Mouse (Mus musculus): Measurements from ENCODE around the gene Gramd2. TPM values are rescaled to one million over a fixed set of nuclear protein-coding genes. Genes with fewer than 3 reads are reported as not detected.
"Not testable (repeated sequence)": the region's sequence is repeated elsewhere in the genome, so short reads cannot be mapped to it uniquely, and the experiment has no call there.

Gramd2 gene
- polyA plus RNA-seq, 1 experiment from 2014 or later = 1.0 TPM

DNA sequence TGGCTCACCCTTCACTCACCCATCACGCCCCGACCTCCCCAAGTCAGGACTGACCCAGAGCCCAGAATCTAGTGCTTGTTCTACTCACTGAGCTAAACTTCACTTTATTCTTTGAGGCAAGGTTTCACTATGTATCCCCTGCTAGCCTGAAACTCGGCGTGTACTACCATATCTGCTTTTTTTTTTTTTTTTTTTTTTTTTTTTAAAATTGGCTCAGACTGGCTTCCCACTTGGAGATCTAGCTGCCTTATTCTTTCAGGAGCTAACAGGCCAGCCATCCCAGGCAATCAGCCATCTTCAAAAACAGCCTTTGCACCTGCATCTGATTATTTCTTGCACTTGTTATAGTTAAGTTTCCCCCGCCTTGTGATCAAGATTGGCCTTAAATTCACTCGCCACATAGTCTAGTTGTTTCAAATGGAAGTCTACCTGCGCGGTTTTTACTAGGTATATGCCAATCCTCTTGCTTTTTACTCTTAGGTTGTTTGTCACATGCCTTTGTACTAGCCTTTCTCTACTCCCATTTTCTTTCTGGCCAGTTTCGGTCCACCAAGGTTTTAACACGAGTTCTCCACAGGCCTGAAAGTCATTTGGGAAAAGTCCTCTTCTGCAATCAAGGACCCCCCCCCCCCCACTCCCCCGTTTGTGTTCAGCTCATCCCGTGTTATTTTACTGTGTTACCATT lies 69.8 kb downstream of the Gramd2 start:
- peak overlapping the region; percentile 87 for H3K4me3 ChIP-seq (ENCODE audit: low read depth, low read length)
- H3K27ac ChIP-seq (replicated peaks; ENCODE audit: low read depth, low read length) = no peak overlapping the region; the same call in 1 of the 2 replicates
- H3K9me3 ChIP-seq (replicated peaks; ENCODE audit: control insufficient read depth, low read length) = no peaks in the 10 kb centered on the region
- no peak for ATAC-seq (replicated peaks; ENCODE audit: insufficient number of reproducible peaks, low FRiP score, low TSS enrichment, low read depth)
- H3K36me3 ChIP-seq (replicated peaks; ENCODE audit: control insufficient read depth, insufficient read depth, low read depth, low read length) = no peaks in the 10 kb centered on the region
- WGBS = 31% methylated on average over 12 of the region's 12 CpGs
- H3K4me1 ChIP-seq (ENCODE audit: control insufficient read depth, insufficient read depth, low read length) = no peaks in the 10 kb centered on the region; the same call in 1 of the 2 replicates
- H3K27me3 ChIP-seq (ENCODE audit: control insufficient read depth, insufficient read depth, low read length) = no peaks in the 10 kb centered on the region
- H3K9ac ChIP-seq (replicated peaks; ENCODE audit: low read length) = peak overlapping the region; percentile 54
- peak; percentile 33 for DNase-seq (ENCODE audit: low spot score)
- peak overlapping the region; percentile 34 for H3K4me2 ChIP-seq (ENCODE audit: low read depth, low read length)

DNA sequence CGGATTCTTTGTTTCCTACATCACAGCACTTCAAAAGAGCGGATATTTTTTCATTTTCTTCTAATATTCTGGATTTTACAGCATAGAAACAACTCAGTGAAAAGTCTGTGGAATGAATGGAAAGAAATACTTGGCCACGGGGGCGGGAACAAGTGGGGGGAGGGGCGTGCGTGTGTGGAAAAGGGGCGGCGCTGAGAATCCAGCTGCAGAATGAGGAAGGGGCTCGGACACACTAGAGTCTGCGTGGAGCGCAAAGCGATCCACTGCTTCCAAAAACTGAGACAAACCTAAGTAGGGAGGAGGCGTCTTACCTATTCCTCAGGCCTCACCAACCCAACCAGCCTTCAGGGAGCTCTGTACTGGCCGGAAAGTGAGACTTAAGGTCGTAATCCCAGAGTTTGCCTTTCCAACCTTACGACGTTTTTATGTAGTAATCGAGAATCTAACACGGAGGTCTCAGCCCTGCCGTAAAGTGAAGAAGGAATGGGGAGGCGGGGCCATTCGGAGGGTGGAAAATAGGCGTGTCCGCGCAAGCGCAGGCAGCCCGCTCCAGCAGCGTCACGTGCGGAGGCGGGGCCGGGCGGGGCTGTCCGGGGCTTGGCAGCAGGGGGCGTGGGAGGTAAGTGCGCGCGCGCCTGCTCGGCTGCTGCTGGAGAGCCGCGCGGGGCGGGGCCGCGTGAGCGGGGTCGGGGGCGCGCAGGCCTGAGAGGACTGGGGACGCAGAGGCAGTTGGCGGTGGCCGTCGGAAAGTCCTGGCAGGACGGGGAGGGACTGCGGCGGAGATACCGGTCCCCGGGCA lies 70.5 kb downstream of the Gramd2 start, which contains the start of the genes Senp8 and Myo9a:
Gene Senp8, minus strand, starts transcription at position 444 of the 799 bp plus-strand sequence.
Gene Myo9a, plus strand, starts transcription at position 630 of the 799 bp plus-strand sequence.
- Histone ChIP-seq H3K36me3 (replicated peaks; ENCODE audit: control insufficient read depth, insufficient read depth, low read depth, low read length) (no peaks in the 10 kb centered on the region), H3K27ac (replicated peaks; ENCODE audit: low read depth, low read length) (peak within 1 kb of the TSS; percentile 82), H3K9me3 (replicated peaks; ENCODE audit: control insufficient read depth, low read length) (no peaks in the 10 kb centered on the region), H3K27me3 (ENCODE audit: control insufficient read depth, insufficient read depth, low read length) (no peaks in the 10 kb centered on the region), H3K4me1 (ENCODE audit: control insufficient read depth, insufficient read depth, low read length) (no peaks in the 10 kb centered on the region; the same call in 1 of the 2 replicates), H3K4me3 (ENCODE audit: low read depth, low read length) (peak within 1 kb of the TSS; percentile 87), H3K4me2 (ENCODE audit: low read depth, low read length) (peak within 1 kb of the TSS; percentile 73), H3K9ac (replicated peaks; ENCODE audit: low read length) (peak within 1 kb of the TSS; percentile 89)
- ATAC-seq (replicated peaks; ENCODE audit: insufficient number of reproducible peaks, low FRiP score, low TSS enrichment, low read depth) = peak; percentile 93
- peak; percentile 99 for DNase-seq (ENCODE audit: low spot score)
- under 1% methylated on average over 57 of the region's 59 CpGs for WGBS

DNA sequence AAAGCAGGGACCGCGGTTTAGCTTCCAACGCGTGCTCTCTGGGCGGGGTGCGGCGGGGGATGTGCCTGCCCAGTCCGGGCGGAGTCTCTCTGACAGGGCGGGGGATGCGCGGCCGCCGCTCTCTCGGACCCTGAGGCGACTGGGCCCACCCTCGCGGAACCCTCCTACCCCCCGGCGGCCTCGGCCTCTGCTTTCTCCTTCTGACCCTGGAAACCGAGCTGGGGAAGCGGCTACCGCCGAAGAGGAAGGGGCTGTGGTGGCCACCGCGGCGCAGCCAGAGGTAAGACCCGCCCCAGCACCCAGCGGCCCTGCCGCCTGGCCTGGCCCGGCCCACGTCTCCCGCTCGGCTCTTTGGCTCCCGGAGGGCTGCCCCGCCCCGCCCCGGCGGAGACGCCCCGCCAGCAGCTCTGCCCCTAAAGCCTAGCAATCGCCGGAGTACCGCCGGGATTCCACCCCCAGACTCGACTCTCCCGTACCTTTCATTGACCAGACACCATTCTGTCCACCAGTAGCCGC lies 71.2 kb downstream of the Gramd2 start:
- no peaks in the 10 kb centered on the region; the same call in 1 of the 2 replicates for H3K4me1 ChIP-seq (ENCODE audit: control insufficient read depth, insufficient read depth, low read length)

DNA sequence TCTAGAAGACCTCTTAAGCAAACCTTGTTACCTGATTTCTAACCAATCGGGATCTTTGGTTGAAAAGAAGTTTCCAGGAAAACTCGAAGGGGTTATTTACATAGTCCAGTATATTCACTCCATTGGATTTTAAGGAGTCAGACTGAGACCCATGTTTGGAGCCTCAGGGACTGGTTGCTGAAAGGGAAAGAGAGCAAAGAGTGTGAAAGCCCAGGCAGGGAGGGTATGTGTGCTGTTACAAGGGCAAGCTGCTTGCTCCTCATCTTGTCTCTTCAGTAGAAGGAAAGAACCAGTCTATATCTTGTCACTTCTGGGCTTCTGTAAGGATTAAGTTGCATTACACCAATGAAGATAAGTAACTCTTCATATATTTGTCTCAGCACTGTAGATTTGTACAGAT lies 72.0 kb downstream of the Gramd2 start:
- peak overlapping the region; percentile 89 for H3K9ac ChIP-seq (replicated peaks; ENCODE audit: low read length)
- H3K27me3 ChIP-seq (ENCODE audit: control insufficient read depth, insufficient read depth, low read length) = no peaks in the 10 kb centered on the region
- no peaks in the 10 kb centered on the region for H3K9me3 ChIP-seq (replicated peaks; ENCODE audit: control insufficient read depth, low read length)
- H3K4me3 ChIP-seq (ENCODE audit: low read depth, low read length) = peak overlapping the region; percentile 87
- no peak overlapping the region for H3K27ac ChIP-seq (replicated peaks; ENCODE audit: low read depth, low read length)
- H3K4me1 ChIP-seq (ENCODE audit: control insufficient read depth, insufficient read depth, low read length) = no peaks in the 10 kb centered on the region; the same call in 1 of the 2 replicates
- 9% methylated on average over 2 of the region's 2 CpGs for WGBS
- DNase-seq (ENCODE audit: low spot score) = no peak
- no peaks in the 10 kb centered on the region for H3K36me3 ChIP-seq (replicated peaks; ENCODE audit: control insufficient read depth, insufficient read depth, low read depth, low read length)
- H3K4me2 ChIP-seq (ENCODE audit: low read depth, low read length) = peak overlapping the region; percentile 73
- no peak for ATAC-seq (replicated peaks; ENCODE audit: insufficient number of reproducible peaks, low FRiP score, low TSS enrichment, low read depth)

More for the DNA sequence above, 71.2 kb downstream of the Gramd2 start:
- DNase-seq (ENCODE audit: low spot score) = peak; percentile 72
- H3K4me3 ChIP-seq (ENCODE audit: low read depth, low read length) = peak overlapping the region; percentile 87
- peak overlapping the region; percentile 73 for H3K4me2 ChIP-seq (ENCODE audit: low read depth, low read length)
- 1% methylated on average over 40 of the region's 49 CpGs for WGBS
- peak overlapping the region; percentile 89 for H3K9ac ChIP-seq (replicated peaks; ENCODE audit: low read length)
- peak overlapping the region; percentile 82 for H3K27ac ChIP-seq (replicated peaks; ENCODE audit: low read depth, low read length)
- ATAC-seq (replicated peaks; ENCODE audit: insufficient number of reproducible peaks, low FRiP score, low TSS enrichment, low read depth) = peak; percentile 91
- H3K36me3 ChIP-seq (replicated peaks; ENCODE audit: control insufficient read depth, insufficient read depth, low read depth, low read length) = no peaks in the 10 kb centered on the region
- no peaks in the 10 kb centered on the region for H3K27me3 ChIP-seq (ENCODE audit: control insufficient read depth, insufficient read depth, low read length)
- no peaks in the 10 kb centered on the region for H3K9me3 ChIP-seq (replicated peaks; ENCODE audit: control insufficient read depth, low read length)

DNA sequence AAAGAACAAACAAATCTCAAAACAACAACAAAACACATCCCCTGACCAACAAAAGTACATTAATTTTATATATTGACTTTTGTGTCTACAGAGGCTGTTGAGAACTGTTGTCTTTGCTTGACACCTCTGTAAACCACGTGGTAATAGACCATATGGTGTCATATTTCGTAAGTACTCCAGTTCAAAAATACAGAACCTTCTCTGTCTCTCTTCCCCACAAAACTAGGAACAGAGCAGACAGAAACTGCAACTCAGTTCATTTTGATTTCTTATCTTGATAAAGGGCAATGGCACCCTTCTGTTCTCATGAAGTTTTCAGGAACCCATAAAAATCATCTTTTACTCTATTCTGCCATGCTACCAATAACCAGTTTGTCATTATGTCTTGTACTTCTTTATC lies 75.3 kb downstream of the Gramd2 start:
- DNase-seq (ENCODE audit: low spot score) (no peak), ATAC-seq (replicated peaks; ENCODE audit: insufficient number of reproducible peaks, low FRiP score, low TSS enrichment, low read depth) (no peak)
- no peaks in the 10 kb centered on the region for H3K27me3 ChIP-seq (ENCODE audit: control insufficient read depth, insufficient read depth, low read length)
- H3K36me3 ChIP-seq (replicated peaks; ENCODE audit: control insufficient read depth, insufficient read depth, low read depth, low read length) = no peaks in the 10 kb centered on the region
- H3K9ac ChIP-seq (replicated peaks; ENCODE audit: low read length) = no peak overlapping the region
- no peak overlapping the region for H3K4me2 ChIP-seq (ENCODE audit: low read depth, low read length)
- H3K4me1 ChIP-seq (ENCODE audit: control insufficient read depth, insufficient read depth, low read length) = no peaks in the 10 kb centered on the region; the same call in 1 of the 2 replicates
- H3K27ac ChIP-seq (replicated peaks; ENCODE audit: low read depth, low read length) = no peak overlapping the region
- H3K4me3 ChIP-seq (ENCODE audit: low read depth, low read length) = no peak overlapping the region
- WGBS = 52% methylated on average over 2 of the region's 2 CpGs
- no peaks in the 10 kb centered on the region for H3K9me3 ChIP-seq (replicated peaks; ENCODE audit: control insufficient read depth, low read length)

DNA sequence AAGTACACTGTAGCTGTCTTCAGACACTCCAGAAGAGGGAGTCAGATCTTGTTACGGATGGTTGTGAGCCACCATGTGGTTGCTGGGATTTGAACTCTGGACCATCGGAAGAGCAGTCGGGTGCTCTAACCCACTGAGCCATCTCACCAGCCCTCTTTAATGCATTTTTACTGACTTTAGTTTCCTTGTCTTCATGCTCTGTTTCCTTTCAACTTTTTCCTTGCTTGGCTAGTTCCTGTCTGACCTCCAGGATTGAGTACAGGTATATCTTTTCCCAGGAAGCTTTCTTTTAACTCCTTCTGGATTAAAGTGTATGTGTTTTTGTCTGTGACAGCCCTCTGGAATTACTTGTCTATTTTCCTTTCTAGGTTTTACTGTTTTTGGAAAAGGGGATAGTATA lies 77.1 kb downstream of the Gramd2 start:
- 98% methylated on average over 2 of the region's 3 CpGs for WGBS
- H3K4me2 ChIP-seq (ENCODE audit: low read depth, low read length); H3K27me3 ChIP-seq (ENCODE audit: control insufficient read depth, insufficient read depth, low read length); ATAC-seq (replicated peaks; ENCODE audit: insufficient number of reproducible peaks, low FRiP score, low TSS enrichment, low read depth); H3K9me3 ChIP-seq (replicated peaks; ENCODE audit: control insufficient read depth, low read length); DNase-seq (ENCODE audit: low spot score); H3K27ac ChIP-seq (replicated peaks; ENCODE audit: low read depth, low read length); H3K36me3 ChIP-seq (replicated peaks; ENCODE audit: control insufficient read depth, insufficient read depth, low read depth, low read length); H3K4me3 ChIP-seq (ENCODE audit: low read depth, low read length); H3K9ac ChIP-seq (replicated peaks; ENCODE audit: low read length); H3K4me1 ChIP-seq (ENCODE audit: control insufficient read depth, insufficient read depth, low read length): not testable (repeated sequence)

DNA sequence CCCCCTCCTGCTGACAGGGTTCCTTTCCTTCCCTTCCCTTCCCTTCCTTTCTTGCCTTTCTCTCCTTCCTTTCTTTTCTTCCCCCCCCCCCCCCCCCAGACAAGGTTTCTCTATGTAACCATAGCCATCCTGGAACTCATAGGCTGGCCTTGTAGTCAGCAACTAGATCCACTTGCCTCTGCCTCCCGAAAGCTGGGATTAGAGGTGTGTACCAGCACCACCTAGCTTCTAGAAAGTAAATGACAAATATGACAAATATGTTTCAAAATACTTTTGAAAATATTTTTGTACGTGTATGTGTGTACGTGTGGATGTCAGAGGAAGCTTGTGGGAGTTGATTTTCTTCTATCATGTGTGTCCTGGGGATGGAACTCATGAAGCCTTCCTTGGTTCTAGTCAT lies 80.6 kb downstream of the Gramd2 start:
- 86% methylated on average over 3 of the region's 3 CpGs for WGBS
- H3K9ac ChIP-seq (replicated peaks; ENCODE audit: low read length) = no peak overlapping the region

More for the DNA sequence above, 80.6 kb downstream of the Gramd2 start:
- H3K36me3 ChIP-seq (replicated peaks; ENCODE audit: control insufficient read depth, insufficient read depth, low read depth, low read length) = no peaks in the 10 kb centered on the region
- no peak overlapping the region for H3K4me2 ChIP-seq (ENCODE audit: low read depth, low read length)
- H3K4me1 ChIP-seq (ENCODE audit: control insufficient read depth, insufficient read depth, low read length) = no peaks in the 10 kb centered on the region
- no peaks in the 10 kb centered on the region for H3K9me3 ChIP-seq (replicated peaks; ENCODE audit: control insufficient read depth, low read length)
- H3K4me3 ChIP-seq (ENCODE audit: low read depth, low read length) = no peak overlapping the region
- H3K27me3 ChIP-seq (ENCODE audit: control insufficient read depth, insufficient read depth, low read length) = no peaks in the 10 kb centered on the region
- ATAC-seq (replicated peaks; ENCODE audit: insufficient number of reproducible peaks, low FRiP score, low TSS enrichment, low read depth) (no peak), DNase-seq (ENCODE audit: low spot score) (no peak)
- no peak overlapping the region for H3K27ac ChIP-seq (replicated peaks; ENCODE audit: low read depth, low read length)
